Mouse (Mus musculus) hindbrain, embryonic 15.5 days (tissue): ENCODE results near the gene Stom. TPM values are rescaled to one million over a fixed set of nuclear protein-coding genes. Genes with fewer than 3 reads are reported as not detected.

ENCODE experiments used
- ATAC-seq: fragments of 200-750 bp; cut with Nextera tagmentation; 2 replicates; pipeline ENCODE4 v1.8.0; 2017; ENCODE audit warnings: low read depth, moderate number of reproducible peaks, moderate TSS enrichment; ENCODE audit not compliant: low FRiP score
- H3K27ac ChIP-seq: fragments of 300-500 bp; sonication (generic); replicated peaks from 2 replicates; pipeline ENCODE4 v1.5.1; 2015; ENCODE audit warnings: mild to moderate bottlenecking, inconsistent platforms
- H3K27me3 ChIP-seq: fragments of 300-500 bp; sonication (generic); 2 replicates; pipeline ENCODE4 v1.6.1; 2015; ENCODE audit warnings: control low read depth, inconsistent platforms
- H3K36me3 ChIP-seq: fragments of 300-500 bp; sonication (generic); 2 replicates; pipeline ENCODE4 v1.6.1; 2015; ENCODE audit warnings: control low read depth, inconsistent platforms
- H3K4me1 ChIP-seq: fragments of 300-500 bp; sonication (generic); replicated peaks from 2 replicates; pipeline ENCODE4 v1.6.1; 2015; ENCODE audit warnings: control low read depth, inconsistent platforms
- H3K4me2 ChIP-seq: fragments of 300-500 bp; sonication (generic); 2 replicates; pipeline ENCODE4 v1.6.1; 2015; ENCODE audit warnings: moderate library complexity, mild to moderate bottlenecking, inconsistent platforms
- H3K4me3 ChIP-seq: fragments of 300-500 bp; sonication (generic); 2 replicates; pipeline ENCODE4 v1.5.1; 2015; ENCODE audit warnings: mild to moderate bottlenecking, inconsistent platforms
- H3K9ac ChIP-seq: fragments of 300-500 bp; sonication (generic); 2 replicates; pipeline ENCODE4 v1.6.1; 2015; ENCODE audit warnings: inconsistent platforms
- H3K9me3 ChIP-seq: fragments of 300-500 bp; sonication (generic); 2 replicates; pipeline ENCODE4 v1.6.1; 2016; ENCODE audit warnings: control low read depth, inconsistent platforms
- WGBS: fragments of 180-500 bp; shearing (Covaris S2); methylation state at CpG from one replicate; pipeline ENCODE4 v1.1.7; 2015; 5-methylcytosine and 5-hydroxymethylcytosine counted together
- polyA plus RNA-seq: library from polyadenylated mRNA; unstranded; fragments of >200 nt; fragmentation: Nextera tagmentation; extraction: Ambion mirVana; gene quantifications from 2 replicates; pipeline ENCODE4 v1.2.1, GENCODE M21; 2015

Stom gene
- 22.2 and 25.2 TPM in 2 replicates for polyA plus RNA-seq

DNA sequence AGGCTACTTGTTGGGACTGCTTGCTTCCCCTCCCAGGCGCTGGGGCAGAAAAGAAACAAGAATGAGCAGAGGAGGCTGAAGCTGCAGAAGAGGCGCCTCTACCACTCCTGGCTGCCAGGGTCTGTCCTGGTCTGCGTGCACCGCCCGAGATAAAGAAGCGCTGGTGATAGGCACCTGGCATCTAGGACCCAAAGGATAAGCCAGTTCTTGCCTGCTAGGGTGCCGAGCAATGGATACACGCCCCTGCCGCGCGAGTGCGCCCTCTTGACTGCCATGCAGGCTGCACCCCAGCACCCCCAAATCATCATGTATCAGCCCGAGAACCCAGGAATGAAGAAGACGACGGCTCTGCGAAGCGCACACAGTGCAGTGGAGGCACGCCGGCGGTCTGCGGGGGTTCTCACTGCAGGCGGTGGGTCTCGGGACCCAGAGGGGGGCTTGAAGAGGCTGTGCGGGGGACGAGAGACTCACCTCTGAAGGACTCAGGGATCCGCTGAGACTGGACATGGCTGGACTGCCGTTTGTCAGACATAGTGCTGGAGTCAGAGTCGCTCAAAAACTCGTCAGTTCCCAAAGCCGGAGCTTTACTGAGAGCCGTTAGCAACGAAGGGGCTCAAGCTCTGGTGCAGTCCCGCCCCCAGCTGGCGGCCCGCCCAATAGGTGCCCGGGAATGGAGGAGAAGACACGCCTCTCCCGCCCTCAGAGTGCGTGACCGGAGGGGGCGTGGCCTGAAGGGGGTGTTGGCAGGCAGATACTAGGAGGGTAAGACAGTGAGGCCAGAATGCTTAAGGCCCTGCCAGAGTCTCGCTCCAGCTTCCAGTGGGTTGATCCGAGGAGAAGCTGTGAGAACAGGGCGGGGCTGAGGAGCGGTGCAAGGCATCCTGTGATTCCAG lies at the start of gene Stom:
Gene Stom (minus strand): TSS at position 589 of the 893 bp plus-strand sequence.
- ATAC-seq, result peak; percentile 99
- under 1% methylated on average over 45 of the region's 45 CpGs for WGBS
- Histone ChIP-seq H3K36me3 (no peaks in the 10 kb centered on the region), H3K9me3 (no peaks in the 10 kb centered on the region), H3K9ac (peak within 1 kb of the TSS; percentile 63), H3K4me2 (peak within 1 kb of the TSS; percentile 81), H3K4me3 (peak within 1 kb of the TSS; percentile 62), H3K4me1 (peaks cover 19% of the 10 kb centered on the region), H3K27me3 (no peaks in the 10 kb centered on the region; the same call in 1 of the 2 replicates), H3K27ac (peak within 1 kb of the TSS; percentile 77)

DNA sequence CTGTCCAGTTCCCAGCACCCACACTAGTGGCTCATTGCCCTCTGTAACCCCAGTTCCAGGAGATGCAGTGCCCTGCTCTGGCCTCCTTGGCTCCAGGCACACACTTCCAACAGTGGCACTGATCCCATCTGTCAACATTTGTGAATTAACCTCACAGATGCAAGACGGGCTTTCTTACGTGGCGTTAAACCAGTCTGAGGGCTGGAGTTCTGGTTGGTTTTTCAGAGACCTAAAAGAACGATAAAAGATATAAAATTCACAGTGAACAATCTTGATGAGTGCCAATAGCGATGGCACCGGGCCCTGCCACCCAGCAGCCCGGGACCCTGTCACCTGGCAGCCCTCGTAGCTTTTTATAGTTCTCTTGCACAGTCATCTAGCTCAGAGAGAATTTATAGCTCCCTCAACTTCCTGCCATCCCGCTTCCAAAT lies 48.7 kb upstream of the Stom start:
- no peak overlapping the region for H3K4me2 ChIP-seq
- WGBS, result 81% methylated on average over 9 of the region's 9 CpGs
- no peak for ATAC-seq
- H3K27ac ChIP-seq, result no peak overlapping the region
- H3K4me3 ChIP-seq, result no peak overlapping the region
- H3K4me1 ChIP-seq, result no peaks in the 10 kb centered on the region
- H3K27me3 ChIP-seq, result no peaks in the 10 kb centered on the region
- H3K9me3 ChIP-seq, result no peaks in the 10 kb centered on the region; the same call in 1 of the 2 replicates
- no peaks in the 10 kb centered on the region for H3K36me3 ChIP-seq
- no peak overlapping the region for H3K9ac ChIP-seq

DNA sequence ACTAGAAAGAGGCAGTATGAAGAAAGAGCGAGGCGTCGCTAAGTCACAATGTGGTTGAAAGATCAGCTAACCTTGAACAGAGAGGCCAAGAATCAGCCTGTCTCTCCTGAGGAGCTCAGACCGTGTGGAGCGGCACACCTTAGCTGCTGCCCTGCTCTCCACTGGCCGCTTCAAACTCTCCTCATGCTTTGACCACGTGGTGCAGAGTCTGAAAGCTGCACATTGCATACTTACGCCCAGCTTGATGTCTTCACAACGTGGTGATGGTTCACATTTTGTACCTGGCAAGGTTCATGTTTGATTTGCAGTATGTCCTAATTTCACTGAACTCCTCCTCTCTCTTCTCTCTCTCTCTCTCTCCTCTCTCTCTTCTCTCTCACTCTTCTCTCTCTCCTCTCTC lies 42.5 kb upstream of the Stom start:
- Histone ChIP-seq H3K27ac (no peak overlapping the region), H3K4me3 (no peak overlapping the region), H3K9ac (no peak overlapping the region), H3K27me3 (no peaks in the 10 kb centered on the region), H3K9me3 (no peaks in the 10 kb centered on the region), H3K4me2 (no peak overlapping the region), H3K4me1 (no peaks in the 10 kb centered on the region), H3K36me3 (no peaks in the 10 kb centered on the region)
- 74% methylated on average over 9 of the region's 9 CpGs for WGBS
- ATAC-seq, result no peak

DNA sequence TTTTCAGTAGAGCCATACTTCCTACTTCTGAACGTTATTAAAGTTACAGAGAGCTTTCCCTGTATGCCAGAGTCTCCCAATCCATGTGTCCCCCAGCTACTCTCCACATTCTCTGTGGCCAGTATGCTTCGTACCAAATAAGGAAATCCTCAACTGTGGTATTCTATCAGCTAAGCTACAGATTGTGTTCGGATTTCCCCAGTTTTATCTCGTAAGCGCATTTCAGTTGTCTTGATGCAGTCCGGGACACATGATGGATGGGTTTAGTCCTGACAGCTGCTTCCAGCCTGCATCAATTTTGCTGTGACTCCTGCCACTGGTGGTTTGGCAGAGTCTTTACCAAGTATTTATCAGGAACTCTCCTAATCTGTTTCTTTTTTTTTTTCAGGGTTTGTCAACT lies 40.8 kb upstream of the Stom start:
- Histone ChIP-seq H3K4me1 (no peaks in the 10 kb centered on the region), H3K36me3 (no peaks in the 10 kb centered on the region), H3K27ac (no peak overlapping the region), H3K4me2 (no peak overlapping the region), H3K27me3 (no peaks in the 10 kb centered on the region), H3K9me3 (no peaks in the 10 kb centered on the region), H3K9ac (no peak overlapping the region), H3K4me3 (no peak overlapping the region)
- no peak for ATAC-seq
- WGBS, result 76% methylated on average over 6 of the region's 6 CpGs

DNA sequence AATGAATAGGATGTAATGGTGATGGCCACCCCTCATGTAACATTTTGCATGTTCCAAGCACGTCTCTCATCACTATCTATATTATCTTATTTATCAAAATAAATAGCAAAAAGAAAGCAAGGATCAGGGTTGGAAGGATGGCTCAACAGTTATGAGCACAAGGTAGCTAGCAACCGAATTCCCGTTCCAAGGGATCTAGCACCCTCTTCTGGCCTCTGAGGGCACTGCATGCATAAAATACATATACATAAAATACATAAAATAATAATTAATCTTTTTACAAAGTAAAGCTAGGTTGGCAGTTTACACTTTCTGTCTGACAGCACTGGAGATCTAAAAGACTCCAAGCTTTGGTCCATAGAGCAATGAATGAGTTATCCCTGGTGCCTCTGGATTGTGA lies 36.2 kb upstream of the Stom start:
- 15% methylated on average over 3 of the region's 3 CpGs for WGBS
- H3K27ac ChIP-seq, result no peak overlapping the region
- H3K36me3 ChIP-seq, result no peaks in the 10 kb centered on the region
- H3K4me1 ChIP-seq, result no peaks in the 10 kb centered on the region
- no peak overlapping the region for H3K4me2 ChIP-seq
- no peaks in the 10 kb centered on the region for H3K27me3 ChIP-seq
- H3K9ac ChIP-seq, result no peak overlapping the region
- no peak for ATAC-seq
- H3K4me3 ChIP-seq, result no peak overlapping the region
- no peaks in the 10 kb centered on the region for H3K9me3 ChIP-seq

DNA sequence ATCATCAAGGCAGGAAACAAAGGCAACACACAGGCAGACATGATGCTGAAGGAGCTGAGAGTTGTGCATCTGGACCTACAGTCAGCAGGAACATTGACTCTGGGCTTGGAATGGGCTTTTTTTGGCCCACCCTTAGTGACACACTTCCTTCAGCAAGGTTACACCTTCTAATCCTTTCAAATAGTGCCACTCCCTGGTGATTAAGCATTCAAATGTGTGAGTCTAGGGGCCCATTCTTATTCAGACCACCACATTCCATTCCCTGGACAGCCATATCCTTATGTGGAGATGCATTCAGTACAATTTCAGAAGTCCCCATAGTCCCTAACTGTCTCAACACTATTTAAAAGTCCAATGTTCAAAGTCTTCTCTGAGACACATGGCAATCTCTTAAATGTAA lies 33.9 kb upstream of the Stom start:
- ATAC-seq, result no peak
- Histone ChIP-seq H3K4me1 (no peaks in the 10 kb centered on the region), H3K4me3 (no peak overlapping the region), H3K36me3 (no peaks in the 10 kb centered on the region), H3K27me3 (no peaks in the 10 kb centered on the region), H3K9me3 (no peaks in the 10 kb centered on the region), H3K4me2 (no peak overlapping the region), H3K9ac (no peak overlapping the region), H3K27ac (no peak overlapping the region)

DNA sequence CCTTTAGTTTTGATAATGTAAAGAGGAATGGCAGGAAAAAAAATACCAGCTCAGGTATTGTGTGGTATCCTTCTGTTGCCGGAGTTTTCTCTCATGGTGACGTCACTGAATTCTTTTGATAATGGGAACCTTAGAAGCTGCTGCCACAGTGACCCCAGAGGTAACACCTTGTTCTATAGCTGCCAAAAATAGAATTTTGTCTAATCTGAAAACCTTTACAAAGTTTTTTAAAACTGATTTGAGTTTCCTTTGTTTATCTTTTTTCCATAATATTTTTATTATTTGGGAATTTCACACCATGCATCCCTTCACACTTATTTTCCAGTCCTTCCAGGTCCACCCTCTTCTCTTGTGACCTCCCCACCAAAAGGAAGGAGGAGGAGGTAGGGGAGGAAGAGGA lies 30.9 kb upstream of the Stom start, which contains the start of gene 4930568D16Rik:
Gene 4930568D16Rik (minus strand): TSS at position 101 of the 400 bp plus-strand sequence.
- WGBS, result 87% methylated on average over 2 of the region's 2 CpGs
- Histone ChIP-seq H3K4me3 (no peak within 1 kb of the TSS), H3K27me3 (no peaks in the 10 kb centered on the region), H3K9ac (no peak within 1 kb of the TSS), H3K4me1 (no peaks in the 10 kb centered on the region), H3K9me3 (no peaks in the 10 kb centered on the region), H3K36me3 (no peaks in the 10 kb centered on the region), H3K27ac (no peak within 1 kb of the TSS), H3K4me2 (no peak within 1 kb of the TSS)
- no peak for ATAC-seq

DNA sequence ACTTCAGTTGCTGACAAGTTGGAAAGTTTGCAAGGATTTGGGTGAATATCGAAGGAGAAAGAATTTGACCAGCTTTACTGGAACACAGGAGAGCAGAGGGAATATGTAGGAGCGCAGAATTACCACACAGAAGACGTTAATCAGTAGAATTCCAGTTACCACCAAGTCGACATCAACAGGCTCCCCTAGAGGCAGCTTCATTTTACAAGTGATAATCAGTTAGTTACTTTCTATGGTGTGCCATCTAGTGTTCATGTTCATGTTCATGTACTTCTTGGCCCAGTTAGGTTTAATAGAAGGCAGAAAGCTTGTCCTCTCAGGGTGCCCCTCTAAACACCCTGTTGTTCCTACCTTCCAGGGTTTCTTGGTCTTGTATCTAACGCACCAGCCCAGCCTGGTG lies 12.4 kb upstream of the Stom start:
- H3K4me1 ChIP-seq, result no peaks in the 10 kb centered on the region

DNA sequence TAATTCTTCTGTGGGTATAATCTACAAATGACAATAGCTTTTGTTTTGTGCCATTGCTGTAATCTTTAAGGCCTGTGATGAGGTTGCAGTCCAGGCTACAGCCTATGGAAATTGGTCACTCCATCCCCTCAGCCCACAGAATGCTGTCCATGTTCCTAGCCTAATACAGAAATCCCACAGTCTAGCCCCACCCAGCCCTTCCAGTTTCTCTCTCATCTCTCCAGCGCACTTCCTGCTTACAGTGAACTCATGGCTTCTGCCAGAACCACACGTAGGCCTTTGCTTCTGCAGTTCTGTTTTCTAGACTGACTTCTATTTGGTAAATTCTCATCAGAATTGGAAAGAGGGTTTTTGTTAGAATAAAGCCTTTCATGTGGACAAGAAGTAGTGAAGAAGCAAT lies 9.2 kb upstream of the Stom start:
- H3K36me3 ChIP-seq, result no peaks in the 10 kb centered on the region
- no peak for ATAC-seq
- H3K27ac ChIP-seq, result no peak overlapping the region
- H3K9ac ChIP-seq, result no peak overlapping the region
- H3K27me3 ChIP-seq, result no peaks in the 10 kb centered on the region
- H3K9me3 ChIP-seq, result no peaks in the 10 kb centered on the region
- no peaks in the 10 kb centered on the region for H3K4me1 ChIP-seq
- 78% methylated on average over 2 of the region's 2 CpGs for WGBS
- no peak overlapping the region for H3K4me3 ChIP-seq
- H3K4me2 ChIP-seq, result no peak overlapping the region

More for the DNA sequence above, 12.4 kb upstream of the Stom start:
- Histone ChIP-seq H3K27me3 (no peaks in the 10 kb centered on the region), H3K4me2 (no peak overlapping the region), H3K36me3 (no peaks in the 10 kb centered on the region), H3K9ac (no peak overlapping the region), H3K4me3 (no peak overlapping the region), H3K9me3 (no peaks in the 10 kb centered on the region), H3K27ac (no peak overlapping the region)
- ATAC-seq, result no peak
- 58% methylated on average over 5 of the region's 5 CpGs for WGBS

DNA sequence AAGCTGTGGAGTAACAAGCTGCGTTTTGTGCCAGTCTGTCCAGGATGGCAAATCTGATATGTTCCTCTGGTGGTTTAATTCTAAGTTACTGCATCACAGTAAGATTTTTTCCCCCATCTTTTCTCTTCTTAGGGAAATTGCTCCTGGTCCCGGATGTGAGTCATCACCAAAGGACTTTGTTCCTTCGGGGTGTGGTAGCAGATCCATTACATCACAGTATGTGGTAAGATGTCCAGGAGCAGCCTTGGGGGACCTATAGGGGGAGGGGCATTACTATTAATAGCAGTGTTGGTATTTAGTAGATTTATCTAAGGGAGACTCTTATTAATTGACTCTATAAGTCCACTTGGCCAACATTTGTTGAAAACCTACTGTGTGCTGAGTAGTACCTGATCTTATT lies 5.8 kb upstream of the Stom start:
- Histone ChIP-seq H3K9me3 (no peaks in the 10 kb centered on the region), H3K4me1 (no peaks in the 10 kb centered on the region), H3K4me3 (no peak overlapping the region), H3K9ac (no peak overlapping the region), H3K27me3 (no peaks in the 10 kb centered on the region), H3K27ac (no peak overlapping the region), H3K4me2 (no peak overlapping the region), H3K36me3 (no peaks in the 10 kb centered on the region)
- ATAC-seq, result no peak
- 77% methylated on average over 3 of the region's 3 CpGs for WGBS

DNA sequence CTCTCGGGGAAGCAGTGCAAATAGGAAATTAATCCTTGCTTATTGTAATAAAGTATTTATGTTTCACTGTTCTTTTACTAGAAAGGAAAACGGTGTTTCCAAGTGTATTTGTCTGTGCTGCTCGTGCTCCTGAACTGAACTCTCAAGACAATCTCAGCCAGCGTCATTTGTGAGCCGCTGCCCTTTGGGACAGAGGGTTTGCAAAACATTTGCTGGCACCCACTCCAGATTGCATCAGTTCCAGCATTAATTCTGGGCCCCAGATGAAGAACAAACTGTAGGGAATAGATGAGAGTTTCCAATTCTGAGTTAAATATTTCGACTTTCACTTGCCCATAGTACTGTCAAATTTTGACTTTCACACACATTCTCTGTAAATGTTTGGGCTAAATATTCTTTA lies 1.9 kb upstream of the Stom start:
- Histone ChIP-seq H3K27me3 (no peaks in the 10 kb centered on the region; the same call in 1 of the 2 replicates), H3K9me3 (no peaks in the 10 kb centered on the region), H3K4me1 (peaks cover 19% of the 10 kb centered on the region), H3K36me3 (no peaks in the 10 kb centered on the region), H3K4me3 (no peak overlapping the region), H3K9ac (no peak overlapping the region), H3K4me2 (no peak overlapping the region), H3K27ac (no peak overlapping the region)
- ATAC-seq, result no peak
- WGBS, result 83% methylated on average over 6 of the region's 6 CpGs

DNA sequence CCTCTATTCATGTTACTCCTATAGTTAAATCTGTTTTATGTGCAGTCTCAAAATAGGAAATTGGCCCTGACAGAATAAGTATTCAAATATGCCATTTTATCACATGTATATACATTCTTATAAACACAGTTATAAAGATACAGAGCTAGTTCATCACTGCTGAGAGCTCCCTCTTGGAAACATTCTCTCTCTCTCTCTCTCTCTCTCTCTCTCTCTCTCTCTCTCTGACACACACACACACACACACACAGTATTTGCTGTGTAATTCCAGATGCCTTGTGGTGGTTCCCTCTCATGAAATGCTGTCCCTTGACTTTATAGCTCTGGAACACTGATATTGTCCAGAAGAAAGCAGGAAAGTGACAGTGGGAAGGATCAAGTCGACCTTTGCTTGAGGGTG lies 1.3 kb upstream of the Stom start:
- peaks cover 19% of the 10 kb centered on the region for H3K4me1 ChIP-seq
- no peaks in the 10 kb centered on the region for H3K36me3 ChIP-seq
- no peak overlapping the region for H3K27ac ChIP-seq
- H3K27me3 ChIP-seq, result no peaks in the 10 kb centered on the region; the same call in 1 of the 2 replicates
- 79% methylated on average over 1 of the region's 1 CpGs for WGBS
- no peak overlapping the region for H3K9ac ChIP-seq
- H3K4me2 ChIP-seq, result no peak overlapping the region
- no peaks in the 10 kb centered on the region for H3K9me3 ChIP-seq
- ATAC-seq, result no peak
- H3K4me3 ChIP-seq, result no peak overlapping the region
